Mouse (Mus musculus) hindbrain, postnatal 0 days (tissue): Measurements from ENCODE around the gene Lrig1. TPM values are rescaled to one million over a fixed set of nuclear protein-coding genes. Genes with fewer than 3 reads are reported as not detected.
A peak's percentile ranks its signal among the peaks of the same experiment; 100 is the strongest.

Source experiments
- ATAC-seq: fragments of 200-750 bp; cut with Nextera tagmentation; 2 replicates; pipeline ENCODE4 v1.8.0; 2017; ENCODE audit warnings: mild to moderate bottlenecking, moderate TSS enrichment, moderate library complexity
- DNase-seq: peaks from one replicate; pipeline ENCODE4 v3.0.0-alpha.2; 2015; ENCODE audit warnings: low spot score
- H3K27ac ChIP-seq: fragments of 300-500 bp; sonication (generic); 2 replicates; pipeline ENCODE4 v1.5.1; 2014; ENCODE audit warnings: mild to moderate bottlenecking
- H3K27me3 ChIP-seq: fragments of 300-500 bp; sonication (generic); 2 replicates; pipeline ENCODE4 v1.6.1; 2014; ENCODE audit warnings: low read length, mixed read lengths; ENCODE audit not compliant: insufficient read depth
- H3K36me3 ChIP-seq: fragments of 300-500 bp; sonication (generic); 2 replicates; pipeline ENCODE4 v1.6.1; 2014; ENCODE audit warnings: low read length, mixed read lengths; ENCODE audit not compliant: insufficient read depth
- H3K4me1 ChIP-seq: fragments of 300-500 bp; sonication (generic); 2 replicates; pipeline ENCODE4 v1.6.1; 2014; ENCODE audit warnings: antibody characterized with exemption, low read length, mixed read lengths; ENCODE audit not compliant: insufficient read depth
- H3K4me2 ChIP-seq: fragments of 300-500 bp; sonication (generic); 2 replicates; pipeline ENCODE4 v1.6.1; 2014; ENCODE audit warnings: low read depth, mild to moderate bottlenecking, low read length, moderate library complexity, mixed read lengths
- H3K4me3 ChIP-seq: fragments of 300-500 bp; sonication (generic); 2 replicates; pipeline ENCODE4 v1.5.1; 2014; ENCODE audit warnings: low read length
- H3K9ac ChIP-seq: fragments of 300-500 bp; sonication (generic); replicated peaks from 2 replicates; pipeline ENCODE4 v1.6.1; 2014; ENCODE audit warnings: mild to moderate bottlenecking, low read length, moderate library complexity, mixed read lengths
- H3K9me3 ChIP-seq: fragments of 300-500 bp; sonication (generic); 2 replicates; pipeline ENCODE4 v1.6.1; 2016; ENCODE audit warnings: low read length, mixed read lengths
- CTCF ChIP-seq: IDR thresholded peaks from 2 replicates; pipeline ENCODE4 v1.5.1; 2016; ENCODE audit warnings: antibody characterized with exemption, control low read depth, low read depth
- WGBS: fragments of 180-500 bp; shearing (Covaris S2); extraction: QIAGEN DNeasy Blood & Tissue Kit; methylation state at CpG from one replicate; pipeline ENCODE4 v1.1.7; 2014; 5-methylcytosine and 5-hydroxymethylcytosine counted together
- polyA plus RNA-seq: library from polyadenylated mRNA; unstranded; fragments of >200 nt; fragmentation: Nextera tagmentation; extraction: Ambion mirVana; gene quantifications from 2 replicates; pipeline ENCODE4 v1.2.1, GENCODE M21; 2015
- total RNA-seq: library from RNA; depleted of rRNA; stranded (reverse); fragments of >200 nt; gene quantifications from 2 replicates; pipeline ENCODE4 v1.2.3, GENCODE M21; 2014

The Lrig1 gene
- total and polyA plus RNA-seq, 2 experiments from 2014 or later, result 23.0 to 146 TPM

DNA sequence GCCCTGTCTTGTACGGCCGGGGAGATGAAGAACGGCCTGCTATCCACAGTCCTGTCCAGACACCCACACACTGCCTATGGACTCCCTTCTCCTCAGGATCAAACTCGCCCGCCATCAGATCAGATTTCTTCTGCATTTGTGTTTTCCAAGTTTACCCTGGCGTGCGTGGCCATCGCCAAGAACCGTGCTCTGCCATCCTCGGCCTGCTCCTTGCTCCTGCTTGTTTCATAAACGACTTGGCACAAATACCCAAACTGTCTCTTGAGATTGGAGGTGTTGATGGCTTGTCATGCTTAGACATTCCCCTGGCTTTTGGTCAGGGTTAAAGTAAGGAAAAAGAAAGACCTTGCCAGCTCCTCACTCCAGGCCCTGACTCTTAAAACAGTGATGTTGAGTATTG is 105.2 kb downstream of the Lrig1 start:
- Histone ChIP-seq H3K36me3 (no peaks in the 10 kb centered on the region), H3K4me1 (no peaks in the 10 kb centered on the region), H3K9ac (no peak overlapping the region), H3K4me2 (no peak overlapping the region), H3K9me3 (no peaks in the 10 kb centered on the region), H3K4me3 (no peak overlapping the region), H3K27me3 (no peaks in the 10 kb centered on the region), H3K27ac (no peak overlapping the region)
- TF ChIP-seq CTCF, result no peak
- no peak for DNase-seq
- no peak for ATAC-seq
- WGBS, result 66% methylated on average over 11 of the region's 11 CpGs

DNA sequence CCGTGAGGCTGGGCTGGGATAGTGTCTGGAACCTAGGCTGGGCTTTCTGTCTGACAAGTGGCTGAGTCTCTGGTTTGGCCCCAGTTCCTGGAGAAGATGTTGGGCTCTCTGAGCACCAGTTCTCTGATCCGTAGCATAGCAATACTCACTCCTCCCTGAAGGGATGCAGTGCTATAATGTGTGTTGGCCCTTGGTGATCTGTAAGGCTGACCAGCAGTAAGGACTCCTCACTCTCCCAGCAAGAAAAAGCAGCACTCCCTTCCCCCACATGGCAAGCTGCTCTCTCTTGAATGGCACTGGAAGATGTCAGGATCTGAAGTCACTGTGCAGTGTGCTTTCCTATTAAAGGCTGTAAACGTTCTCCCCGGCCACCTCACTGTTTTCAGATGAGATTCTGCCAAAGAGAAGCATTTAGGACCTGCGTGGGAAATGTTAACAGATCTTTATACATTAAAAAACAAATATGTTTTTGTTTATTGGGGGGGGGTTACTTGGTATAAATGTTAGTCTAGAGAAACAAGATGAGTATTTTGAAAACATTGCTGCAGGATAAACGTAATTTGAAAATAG is 105.8 kb downstream of the Lrig1 start:
- ATAC-seq (no peak), DNase-seq (no peak)
- Histone ChIP-seq H3K4me2 (no peak overlapping the region), H3K4me3 (no peak overlapping the region), H3K9ac (no peak overlapping the region), H3K27me3 (no peaks in the 10 kb centered on the region), H3K27ac (no peak overlapping the region), H3K4me1 (no peaks in the 10 kb centered on the region), H3K9me3 (no peaks in the 10 kb centered on the region), H3K36me3 (no peaks in the 10 kb centered on the region)
- TF ChIP-seq CTCF, result no peak
- WGBS, result 68% methylated on average over 6 of the region's 6 CpGs

DNA sequence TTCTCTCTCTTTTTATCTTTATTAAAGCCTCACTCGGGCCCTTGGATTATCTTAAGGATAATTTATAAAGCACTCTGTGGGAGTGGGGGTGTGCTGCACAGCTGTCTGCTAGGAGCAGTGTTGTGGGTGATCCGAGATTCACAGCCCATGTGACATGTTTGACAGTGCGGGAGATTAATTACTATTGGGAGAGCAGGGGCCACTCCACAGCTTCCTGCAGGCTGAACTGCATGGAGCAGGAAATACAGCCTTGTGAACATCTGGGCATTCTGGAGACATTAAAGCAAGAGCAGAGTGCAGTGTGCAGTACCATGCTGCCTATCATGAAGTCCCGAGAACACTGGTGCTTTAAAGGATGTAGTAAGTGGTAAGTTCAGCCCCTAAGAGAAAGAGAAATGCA is 107.2 kb downstream of the Lrig1 start:
- 19% methylated on average over 4 of the region's 4 CpGs for WGBS
- Histone ChIP-seq H3K36me3 (no peaks in the 10 kb centered on the region), H3K4me2 (no peak overlapping the region), H3K4me1 (no peaks in the 10 kb centered on the region), H3K4me3 (no peak overlapping the region), H3K9ac (no peak overlapping the region), H3K27me3 (no peaks in the 10 kb centered on the region), H3K9me3 (no peaks in the 10 kb centered on the region), H3K27ac (no peak overlapping the region)
- ATAC-seq (peak; percentile 72), DNase-seq (peak; percentile 34)
- no peak for TF ChIP-seq CTCF

DNA sequence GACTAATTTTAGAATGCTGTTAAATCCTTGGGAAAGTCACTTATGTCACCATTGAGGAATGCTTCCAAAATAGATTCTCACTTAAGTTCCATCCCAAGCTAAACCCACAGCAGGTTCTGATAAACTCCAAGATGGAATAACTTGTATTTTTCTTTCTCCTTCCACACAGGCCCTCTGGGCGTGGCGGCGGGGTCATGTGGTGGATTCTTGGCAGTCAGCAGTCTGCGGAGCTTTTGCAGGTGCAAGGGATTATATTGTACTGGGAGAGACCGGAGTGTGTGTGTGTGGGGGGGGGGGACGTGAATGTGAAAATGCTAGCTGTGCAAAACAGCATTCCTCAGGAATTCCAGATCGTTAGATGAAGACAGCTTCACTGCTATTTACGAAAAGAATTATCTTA is 107.7 kb downstream of the Lrig1 start:
- no peaks in the 10 kb centered on the region for H3K9me3 ChIP-seq
- no peaks in the 10 kb centered on the region for H3K4me1 ChIP-seq
- H3K27ac ChIP-seq, result no peak overlapping the region
- no peak overlapping the region for H3K4me2 ChIP-seq
- TF ChIP-seq CTCF, result no peak
- no peak for DNase-seq
- H3K4me3 ChIP-seq, result no peak overlapping the region
- no peak overlapping the region for H3K9ac ChIP-seq
- ATAC-seq, result no peak
- WGBS, result 39% methylated on average over 8 of the region's 8 CpGs
- H3K27me3 ChIP-seq, result no peaks in the 10 kb centered on the region
- H3K36me3 ChIP-seq, result no peaks in the 10 kb centered on the region

DNA sequence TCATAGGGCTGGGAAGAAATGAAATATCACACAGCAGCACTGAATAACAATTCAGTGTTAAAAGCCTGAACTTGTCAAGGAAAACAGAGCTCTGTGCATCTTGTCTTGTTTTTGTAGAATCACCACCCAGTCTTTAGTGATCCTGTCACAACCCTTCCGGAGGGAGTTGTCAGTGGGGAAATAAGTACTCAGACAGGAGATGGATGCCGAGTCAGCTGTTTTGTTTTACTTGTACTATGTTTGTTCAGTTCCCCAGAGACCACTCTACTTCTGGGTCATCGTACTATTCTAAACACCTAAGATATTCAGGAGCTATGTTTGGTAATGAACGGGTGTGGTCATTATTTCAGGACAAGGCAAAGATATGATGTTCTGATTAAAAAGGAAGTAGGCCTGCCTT is 111.6 kb downstream of the Lrig1 start:
- Histone ChIP-seq H3K27ac (no peak overlapping the region), H3K4me1 (no peaks in the 10 kb centered on the region), H3K36me3 (no peaks in the 10 kb centered on the region), H3K9ac (no peak overlapping the region), H3K9me3 (no peaks in the 10 kb centered on the region), H3K4me3 (no peak overlapping the region), H3K27me3 (no peaks in the 10 kb centered on the region), H3K4me2 (no peak overlapping the region)
- ATAC-seq, result no peak
- 89% methylated on average over 4 of the region's 4 CpGs for WGBS
- no peak for DNase-seq
- TF ChIP-seq CTCF, result no peak

DNA sequence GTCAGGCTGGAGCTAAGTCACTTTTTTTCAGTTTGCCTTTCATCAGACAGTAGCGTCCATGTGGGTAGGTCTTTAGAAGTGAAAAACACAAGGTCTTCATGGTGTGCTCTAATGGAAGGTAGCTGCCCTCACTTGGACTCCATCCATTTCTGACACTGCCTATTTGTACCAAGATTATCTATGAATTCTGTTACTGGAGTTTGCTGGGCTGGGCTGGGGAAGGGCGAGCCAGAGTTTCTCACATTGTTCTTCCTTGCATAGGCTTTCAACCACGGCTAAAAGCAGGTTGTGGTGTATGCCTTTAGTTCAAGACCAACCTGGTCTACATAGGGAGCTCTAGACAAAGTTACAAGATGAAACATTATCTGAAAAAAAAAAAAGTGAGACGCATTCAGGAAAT is 115.0 kb downstream of the Lrig1 start:
- Histone ChIP-seq H3K27ac (no peak overlapping the region), H3K4me1 (no peaks in the 10 kb centered on the region), H3K9ac (no peak overlapping the region), H3K4me2 (no peak overlapping the region), H3K4me3 (no peak overlapping the region), H3K9me3 (no peaks in the 10 kb centered on the region), H3K36me3 (no peaks in the 10 kb centered on the region), H3K27me3 (no peaks in the 10 kb centered on the region)
- DNase-seq (no peak), ATAC-seq (no peak)
- no peak for TF ChIP-seq CTCF
- WGBS, result 88% methylated on average over 4 of the region's 4 CpGs

DNA sequence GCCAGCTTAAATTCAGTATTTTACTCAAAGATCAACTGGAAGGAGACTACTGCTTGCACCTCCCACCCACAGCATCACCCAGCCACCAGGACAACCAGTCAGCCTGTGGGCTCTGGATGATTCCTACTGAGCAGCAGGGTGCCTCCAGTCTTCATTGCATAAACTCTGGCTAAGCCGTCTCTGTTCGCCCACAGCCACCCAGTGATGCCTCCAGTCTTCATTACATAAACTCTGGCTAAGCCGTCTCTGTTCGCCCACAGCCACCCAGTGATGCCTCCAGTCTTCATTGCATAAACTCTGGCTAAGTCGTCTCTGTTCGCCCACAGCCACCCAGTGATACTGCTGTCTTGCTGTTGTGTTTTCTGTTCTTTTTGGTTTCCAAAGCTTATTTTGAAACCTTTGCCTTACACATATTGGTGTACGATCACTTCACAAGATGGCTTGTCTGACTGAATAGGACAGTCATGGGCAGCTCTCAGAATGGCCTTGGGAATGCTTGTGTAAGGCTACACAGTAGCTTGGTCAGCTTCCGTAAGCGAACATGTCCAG is 115.7 kb downstream of the Lrig1 start:
- H3K27me3 ChIP-seq, result no peaks in the 10 kb centered on the region
- no peak overlapping the region for H3K27ac ChIP-seq
- WGBS, result 93% methylated on average over 9 of the region's 9 CpGs
- DNase-seq (no peak), ATAC-seq (no peak)
- no peak for TF ChIP-seq CTCF
- no peak overlapping the region for H3K4me2 ChIP-seq
- H3K9me3 ChIP-seq, result no peaks in the 10 kb centered on the region
- no peaks in the 10 kb centered on the region for H3K4me1 ChIP-seq
- no peaks in the 10 kb centered on the region for H3K36me3 ChIP-seq
- no peak overlapping the region for H3K9ac ChIP-seq
- H3K4me3 ChIP-seq, result no peak overlapping the region
